Mouse (Mus musculus): Measurements from ENCODE around the gene Cpt1c. TPM values are rescaled to one million over a fixed set of nuclear protein-coding genes. Genes with fewer than 3 reads are reported as not detected.

Gene Cpt1c
- total and polyA plus RNA-seq, 3 experiments = 4.5 to 12.7 (median 10.2) TPM

GRCm38 (mm10) chr7:44971142-44971541 lies 3.5 kb downstream of the Cpt1c start:
- H3K9ac ChIP-seq (ENCODE audit: insufficient read depth, low read depth) = no peak overlapping the region; the same call in 1 of the 2 replicates
- H3K27ac ChIP-seq (ENCODE audit: insufficient read depth, low read depth) = no peak overlapping the region
- peaks cover 1 to 32% of the 10 kb centered on the region in 2 experiments for H3K36me3 ChIP-seq (replicated peaks in 1 of 2; ENCODE audit: control insufficient read depth in 1 of 2, insufficient read depth in 1 of 2, low read length in 1 of 2)
- dilution Hi-C loops (cut with MboI; ENCODE audit: extremely low pct_ligation_motif_present, extremely low pct_unique_long_range_greater_than_20kb, low sequenced_read_pairs) (no loop called here), in situ Hi-C loops (cut with MboI; ENCODE audit: low pct_ligation_motif_present, low pct_unique_long_range_greater_than_20kb, low sequenced_read_pairs) (no loop called here)
- no peaks in the 10 kb centered on the region for H3K79me2 ChIP-seq (replicated peaks; ENCODE audit: control insufficient read depth, extremely low read depth, insufficient read depth, poor library complexity, severe bottlenecking)
- no peaks in the 10 kb centered on the region for H3K9me3 ChIP-seq (replicated peaks; ENCODE audit: low read length)
- no peak for DNase-seq (ENCODE audit: extremely low read depth)
- H3K4me3 ChIP-seq (replicated peaks in 1 of 3; ENCODE audit: low read depth in 2 of 3, low read length in 2 of 3, poor library complexity in 1 of 3) = peak overlapping the region in 1 of 3 experiments; percentile 56
- no peaks in the 10 kb centered on the region for H3K27me3 ChIP-seq (replicated peaks)
- peak overlapping the region; percentile 71 for H3K4me2 ChIP-seq (ENCODE audit: insufficient read depth, low read depth, poor library complexity, severe bottlenecking)
- peaks cover 7 to 25% of the 10 kb centered on the region in 2 experiments; a peak in 3 of 4 replicates for H3K4me1 ChIP-seq (ENCODE audit: control insufficient read depth in 1 of 2, insufficient read depth in 2 of 2)
- TF ChIP-seq ZC3H11A (IDR thresholded peaks at IDR 0.05; ENCODE audit: low read depth, low read length) = no peak
- TF ChIP-seq ELF1 (IDR thresholded peaks at IDR 0.05; ENCODE audit: low read depth, low read length) = no peak

GRCm38 (mm10) chr7:44970231-44970691 lies 4.4 kb downstream of the Cpt1c start:
- no peaks in the 10 kb centered on the region for H3K9me3 ChIP-seq (replicated peaks; ENCODE audit: low read length)
- peaks cover 7 to 25% of the 10 kb centered on the region in 2 experiments; a peak in 3 of 4 replicates for H3K4me1 ChIP-seq (ENCODE audit: control insufficient read depth in 1 of 2, insufficient read depth in 2 of 2)
- no peaks in the 10 kb centered on the region for H3K27me3 ChIP-seq (replicated peaks)
- peak overlapping the region; percentile 86 for H3K4me2 ChIP-seq (ENCODE audit: insufficient read depth, low read depth, poor library complexity, severe bottlenecking)
- in situ Hi-C loops (cut with MboI; ENCODE audit: low pct_ligation_motif_present, low pct_unique_long_range_greater_than_20kb, low sequenced_read_pairs) = no loop called here
- peaks cover 0 to 33% of the 10 kb centered on the region in 2 experiments for H3K36me3 ChIP-seq (replicated peaks in 1 of 2; ENCODE audit: control insufficient read depth in 1 of 2, insufficient read depth in 1 of 2, low read length in 1 of 2)
- H3K9ac ChIP-seq (ENCODE audit: insufficient read depth, low read depth) = peak overlapping the region; percentile 22; the same call in 1 of the 2 replicates
- H3K4me3 ChIP-seq (replicated peaks in 1 of 3; ENCODE audit: low read depth in 2 of 3, low read length in 2 of 3, poor library complexity in 1 of 3) = peak overlapping the region; percentile 52 to 62 (median 56)
- dilution Hi-C loops (cut with MboI; ENCODE audit: extremely low pct_ligation_motif_present, extremely low pct_unique_long_range_greater_than_20kb, low sequenced_read_pairs) = no loop called here
- H3K79me2 ChIP-seq (replicated peaks; ENCODE audit: control insufficient read depth, extremely low read depth, insufficient read depth, poor library complexity, severe bottlenecking) = no peaks in the 10 kb centered on the region
- peak overlapping the region; percentile 65 for H3K27ac ChIP-seq (ENCODE audit: insufficient read depth, low read depth)
- DNase-seq (ENCODE audit: extremely low read depth) = peak; percentile 93
- TF ChIP-seq NRF1 (IDR thresholded peaks at IDR 0.05; ENCODE audit: low read depth, low read length) (peak; percentile 64), CHD2 (IDR thresholded peaks at IDR 0.05; ENCODE audit: low read length) (peak; percentile 87), ELF1 (IDR thresholded peaks at IDR 0.05; ENCODE audit: low read depth, low read length) (no peak), ZC3H11A (IDR thresholded peaks at IDR 0.05; ENCODE audit: low read depth, low read length) (no peak), MEF2A (IDR thresholded peaks at IDR 0.05; ENCODE audit: borderline replicate concordance, low read depth, low read length) (no peak), IRF4 (IDR thresholded peaks at IDR 0.05; ENCODE audit: low read depth, low read length) (no peak), SMC3 (IDR thresholded peaks at IDR 0.05; ENCODE audit: low read depth, low read length) (no peak), USF2 (conservative IDR thresholded peaks at IDR 0.05; ENCODE audit: low read depth, low read length) (no peak), EP300 (IDR thresholded peaks at IDR 0.05; ENCODE audit: low read length) (no peak), JUND (conservative IDR thresholded peaks at IDR 0.05; ENCODE audit: low read depth, low read length) (no peak), KAT2A (IDR thresholded peaks at IDR 0.05; ENCODE audit: insufficient replicate concordance, low read length) (no peak), TBP (conservative IDR thresholded peaks at IDR 0.05; ENCODE audit: low read depth, low read length) (no peak), MXI1 (IDR thresholded peaks at IDR 0.05; ENCODE audit: low read depth, low read length) (0 out of 2 replicates have a peak, but pooled peaks have one; percentile 46), SIN3A (IDR thresholded peaks at IDR 0.05; ENCODE audit: low read length) (no peak; the same call in 1 of the 2 replicates), GABPA (IDR thresholded peaks at IDR 0.05; ENCODE audit: insufficient replicate concordance, low read depth, low read length) (no peak), HCFC1 (IDR thresholded peaks at IDR 0.05; ENCODE audit: low read depth, low read length) (0 out of 2 replicates have a peak, but pooled peaks have one; percentile 40), ETS1 (conservative IDR thresholded peaks at IDR 0.05; ENCODE audit: low read depth, low read length) (no peak), BHLHE40 (IDR thresholded peaks at IDR 0.05; ENCODE audit: low read depth, low read length) (0 out of 2 replicates have a peak, but pooled peaks have one; percentile 18), CTCF (conservative IDR thresholded peaks at IDR 0.05 in 1 of 2, IDR thresholded peaks at IDR 0.05 in 1 of 2; ENCODE audit: low read depth in 2 of 2, low read length in 2 of 2) (no peak), MAZ (IDR thresholded peaks at IDR 0.05; ENCODE audit: low read depth, low read length) (no peak), MYC (IDR thresholded peaks at IDR 0.05; ENCODE audit: low read depth, low read length) (no peak), USF1 (IDR thresholded peaks at IDR 0.05; ENCODE audit: low read depth, low read length) (no peak), ZKSCAN1 (IDR thresholded peaks at IDR 0.05; ENCODE audit: borderline replicate concordance, low read depth, low read length) (no peak), RCOR1 (conservative IDR thresholded peaks at IDR 0.05; ENCODE audit: low read depth, low read length) (no peak), ZNF384 (IDR thresholded peaks at IDR 0.05; ENCODE audit: low read depth, low read length) (no peak), POLR2A (IDR thresholded peaks at IDR 0.05; ENCODE audit: low read depth, low read length) (peak; percentile 67; the same call in 1 of the 2 replicates), NELFE (IDR thresholded peaks at IDR 0.05; ENCODE audit: low read depth, low read length) (peak; percentile 20; the same call in 1 of the 2 replicates), ZMIZ1 (IDR thresholded peaks at IDR 0.05; ENCODE audit: low read depth, low read length) (peak; percentile 72), MAFK (IDR thresholded peaks at IDR 0.05; ENCODE audit: insufficient replicate concordance, low read length) (no peak), CHD1 (IDR thresholded peaks at IDR 0.05; ENCODE audit: low read depth, low read length) (no peak), JUN (IDR thresholded peaks at IDR 0.05; ENCODE audit: insufficient read depth, low read depth, low read length) (no peak), TCF12 (IDR thresholded peaks at IDR 0.05; ENCODE audit: low read depth, low read length) (0 out of 2 replicates have a peak, but pooled peaks have one; percentile 28)

Measured in CH12.LX (cell line).